Mouse (Mus musculus) cerebellum, adult 9-11 months (tissue): Measurements from ENCODE around the gene Epb41l1.

ENCODE experiments used
- DNase-seq: peaks from one replicate; pipeline ENCODE4 v3.0.0; 2022

Epb41l1 gene

DNA sequence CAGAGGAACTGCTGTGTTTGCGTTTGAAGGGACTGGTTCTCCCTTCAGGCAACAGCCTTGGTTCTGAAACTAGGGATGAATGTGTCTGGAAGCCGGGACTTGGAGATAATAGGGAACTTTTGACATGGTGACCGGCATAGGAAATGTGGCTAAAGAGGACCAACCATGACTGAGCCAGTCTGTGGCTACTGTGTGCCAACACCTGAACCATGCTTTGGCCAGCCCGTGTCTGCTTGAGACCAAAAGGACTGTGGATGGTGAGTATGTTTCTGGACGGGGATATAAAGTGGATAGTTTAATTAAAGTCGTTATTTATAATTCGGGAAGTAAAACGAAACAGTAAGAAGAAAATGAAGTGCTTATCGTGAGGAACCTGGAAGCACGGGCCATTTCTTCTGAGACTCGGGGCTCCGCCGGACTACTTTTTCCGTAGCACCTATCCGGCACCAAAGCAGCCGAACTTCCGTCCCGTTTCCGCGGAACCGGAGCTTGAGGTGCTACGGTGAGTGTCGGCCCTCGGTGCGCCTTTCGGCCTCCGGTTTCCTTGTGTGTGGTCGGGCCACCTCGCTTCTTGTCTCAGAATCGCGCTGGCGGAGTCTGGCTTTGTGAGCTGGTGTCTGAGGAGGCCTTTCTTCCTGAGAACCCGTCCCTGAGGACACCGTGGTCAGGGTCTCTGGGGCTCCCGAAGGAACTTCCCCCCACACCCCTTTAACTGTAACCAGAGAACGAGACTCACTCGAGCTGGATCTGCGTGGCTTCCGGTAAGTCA is 126.6 kb downstream of the Epb41l1 start, which contains the start of gene Aar2:
Aar2 (plus strand) TSS at position 462 of the 769 bp plus-strand sequence.
- peak; percentile 75 for DNase-seq

DNA sequence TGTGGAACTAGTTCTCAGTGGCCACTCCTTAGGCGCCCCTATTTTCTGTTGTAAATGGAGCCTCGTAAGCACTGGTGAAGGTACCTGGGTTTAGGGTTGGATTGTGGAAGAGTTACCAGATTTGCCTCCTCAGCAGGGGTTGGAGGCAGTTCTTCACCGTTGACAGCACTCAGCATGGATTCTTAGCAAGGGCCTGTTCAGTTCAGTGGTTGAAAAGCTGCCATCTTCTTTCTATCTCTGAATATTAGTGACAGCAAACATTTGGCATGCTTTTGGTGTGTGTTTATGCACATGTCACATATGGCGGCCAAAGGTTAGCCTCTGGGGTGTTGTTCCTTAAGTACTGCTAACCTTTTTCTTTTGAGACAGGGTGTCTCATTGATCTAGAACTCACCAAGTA is 131.7 kb downstream of the Epb41l1 start:
- DNase-seq = peak; percentile 39

DNA sequence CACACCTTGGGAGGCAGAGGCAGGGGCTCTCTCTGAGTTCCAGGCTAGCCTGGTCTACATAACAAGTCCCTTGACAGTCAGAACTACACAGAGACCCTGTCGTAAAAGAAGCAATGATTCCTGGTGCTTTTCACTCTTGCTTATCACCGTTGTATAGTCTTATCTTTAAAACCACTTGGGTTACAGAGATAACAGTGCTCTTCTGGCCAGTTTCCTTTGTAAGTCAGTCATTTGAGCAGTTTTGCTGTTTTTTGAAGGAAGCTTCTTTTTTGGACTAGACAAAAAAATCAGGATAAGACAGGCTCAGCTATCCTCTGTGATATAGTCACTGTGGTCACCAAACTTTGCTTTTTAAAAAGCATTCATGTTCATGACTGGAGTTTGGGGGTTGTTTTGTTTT is 141.1 kb downstream of the Epb41l1 start:
- no peak for DNase-seq

DNA sequence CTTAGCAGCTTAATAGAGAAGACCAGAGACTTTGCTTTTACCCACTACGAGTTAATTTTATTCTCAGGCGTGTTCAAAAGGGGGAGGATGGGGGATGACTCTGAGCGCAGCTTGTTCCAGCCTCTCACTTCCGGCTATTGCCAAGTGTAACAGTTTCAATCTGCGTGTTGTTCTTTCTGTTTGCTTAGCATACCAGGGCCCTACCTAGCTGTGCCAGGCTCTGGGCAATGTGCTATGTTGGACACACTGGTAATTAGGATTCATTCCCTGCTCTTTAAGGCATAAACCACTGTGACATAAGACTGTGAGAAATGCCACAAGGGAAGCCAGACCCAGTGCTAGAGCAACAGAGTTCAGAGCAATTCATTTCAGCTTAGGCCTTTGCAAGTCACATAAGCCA is 142.8 kb downstream of the Epb41l1 start:
- no peak for DNase-seq

DNA sequence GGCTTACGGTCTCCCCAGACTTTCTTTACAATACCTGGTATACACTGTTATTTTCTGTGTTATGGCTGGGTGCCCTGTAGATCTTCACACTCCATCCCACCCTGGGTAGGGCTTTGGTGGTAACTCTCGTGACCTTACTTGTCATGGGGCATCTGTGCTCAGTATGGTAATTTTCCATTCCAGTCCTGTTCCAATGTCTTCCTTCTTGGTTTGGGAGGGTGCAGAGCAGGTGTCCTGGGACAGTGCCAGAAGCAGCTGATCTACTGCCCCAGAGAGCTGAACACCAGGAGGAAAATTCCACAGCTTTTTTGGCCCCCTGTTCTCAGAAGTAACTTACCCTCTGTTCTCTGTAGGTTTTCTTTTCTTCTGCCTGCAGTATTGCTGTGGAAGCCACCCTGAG is 145.8 kb downstream of the Epb41l1 start:
- peak; percentile 69 for DNase-seq

DNA sequence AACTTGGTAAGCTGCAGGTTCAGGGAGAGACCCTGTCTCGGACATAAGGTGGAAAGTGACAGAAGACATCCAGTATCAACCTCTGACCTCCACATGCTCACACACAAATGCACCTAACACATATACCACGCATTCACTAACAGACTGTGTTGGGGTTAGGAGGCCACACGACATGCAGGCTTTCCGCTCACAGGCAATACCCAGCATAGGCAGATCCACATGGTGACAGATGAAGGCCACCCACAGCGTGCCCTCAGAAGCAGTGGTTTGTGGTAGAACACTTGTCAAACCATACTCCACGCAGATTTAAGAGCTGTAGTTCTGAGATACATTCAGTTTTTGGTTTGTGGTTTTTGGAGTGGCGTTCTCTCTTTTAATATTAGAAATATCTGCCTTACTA is 147.9 kb downstream of the Epb41l1 start:
- DNase-seq = no peak

DNA sequence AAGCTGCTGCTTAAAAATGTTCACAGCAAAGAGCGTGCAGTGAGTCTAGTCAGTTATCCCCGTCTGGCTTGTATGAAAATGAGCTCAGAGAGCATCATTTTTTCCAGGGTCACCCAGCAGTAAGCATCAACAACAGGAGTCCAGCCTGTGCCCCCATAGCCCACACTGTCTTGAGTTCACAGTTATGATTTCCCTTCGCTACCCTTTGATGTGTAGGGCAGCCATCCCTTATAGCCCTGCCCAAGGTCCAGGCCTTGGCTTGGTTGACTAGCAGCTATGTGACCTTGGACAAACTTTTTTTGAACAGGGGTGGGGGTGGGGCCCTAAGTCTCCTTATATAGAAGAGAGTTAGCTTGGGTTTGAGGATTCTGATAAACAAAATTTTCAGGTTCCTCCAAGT is 148.6 kb downstream of the Epb41l1 start:
- DNase-seq = no peak

DNA sequence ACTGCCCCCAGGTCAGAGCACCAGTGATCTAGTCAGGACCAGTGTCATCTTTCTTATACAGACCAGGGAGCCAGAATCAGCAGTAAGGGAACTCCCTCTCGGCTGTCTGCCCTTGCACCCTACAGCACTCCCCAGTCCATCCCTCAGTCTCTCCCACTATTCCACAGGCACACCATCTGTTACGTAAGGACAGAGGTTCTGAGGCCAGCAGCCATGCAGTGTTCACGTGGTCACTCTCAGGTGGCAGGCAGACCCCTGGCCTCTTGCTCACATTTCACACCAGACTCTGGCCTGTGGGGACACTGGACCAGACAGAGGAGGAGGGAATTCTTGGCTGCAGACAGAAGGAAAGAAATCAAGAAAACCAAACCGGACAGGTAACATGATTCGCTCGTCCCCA is 150.8 kb downstream of the Epb41l1 start:
- DNase-seq = no peak

DNA sequence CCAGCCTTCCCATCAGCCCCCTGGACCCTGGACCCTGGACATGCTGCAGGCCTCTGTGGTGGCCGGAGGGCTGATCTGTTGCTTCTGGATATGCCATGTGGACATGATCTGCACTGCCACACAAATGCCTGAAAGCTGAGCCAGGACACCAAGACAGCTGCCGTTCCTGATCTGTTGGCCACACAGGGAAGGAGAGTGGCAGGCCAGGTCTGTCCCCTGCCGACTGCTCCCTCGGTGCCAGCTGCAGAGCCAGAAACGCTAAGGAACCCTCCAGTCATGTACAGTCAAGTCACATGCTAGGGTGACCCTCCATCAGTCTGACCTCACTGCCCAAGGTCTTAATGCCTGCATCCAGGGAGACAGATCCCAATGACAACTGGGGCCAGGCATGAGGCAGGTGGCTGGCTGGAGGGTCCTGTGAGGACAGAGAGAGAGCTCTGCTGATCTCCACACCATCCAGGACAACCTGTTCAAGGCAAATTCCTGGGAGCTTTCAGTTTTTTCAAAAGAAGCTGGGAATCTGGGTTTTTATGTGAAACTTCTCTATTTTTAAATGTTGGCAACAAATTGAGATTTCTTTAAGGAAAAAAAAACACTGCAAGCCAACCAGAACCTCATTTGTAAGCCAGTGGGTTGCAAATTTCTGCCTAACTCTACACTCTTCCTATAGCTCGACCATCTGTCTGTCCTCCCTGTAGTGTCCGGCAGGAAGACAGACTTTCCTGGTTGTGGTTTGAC is 156.3 kb downstream of the Epb41l1 start:
- no peak for DNase-seq

DNA sequence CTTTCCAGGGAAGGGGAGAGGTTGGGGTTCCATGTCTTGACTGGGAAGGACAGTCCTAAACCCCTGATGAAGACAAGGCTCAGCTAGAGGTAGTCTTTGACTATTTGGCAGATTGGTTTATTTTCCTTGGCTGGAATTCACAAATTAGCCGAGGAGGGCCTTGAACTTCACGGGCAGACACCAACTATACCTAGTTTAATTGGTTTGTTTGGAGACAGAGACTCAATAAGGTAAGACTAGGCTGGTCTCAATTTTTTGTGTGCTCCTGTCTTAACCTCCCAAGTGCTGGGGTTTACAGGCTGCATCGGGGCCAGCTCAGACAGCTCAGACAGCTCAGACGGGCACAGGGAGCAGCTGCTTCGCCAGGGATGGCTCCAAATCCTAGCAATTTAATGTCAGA is 159.8 kb downstream of the Epb41l1 start:
- DNase-seq = no peak

DNA sequence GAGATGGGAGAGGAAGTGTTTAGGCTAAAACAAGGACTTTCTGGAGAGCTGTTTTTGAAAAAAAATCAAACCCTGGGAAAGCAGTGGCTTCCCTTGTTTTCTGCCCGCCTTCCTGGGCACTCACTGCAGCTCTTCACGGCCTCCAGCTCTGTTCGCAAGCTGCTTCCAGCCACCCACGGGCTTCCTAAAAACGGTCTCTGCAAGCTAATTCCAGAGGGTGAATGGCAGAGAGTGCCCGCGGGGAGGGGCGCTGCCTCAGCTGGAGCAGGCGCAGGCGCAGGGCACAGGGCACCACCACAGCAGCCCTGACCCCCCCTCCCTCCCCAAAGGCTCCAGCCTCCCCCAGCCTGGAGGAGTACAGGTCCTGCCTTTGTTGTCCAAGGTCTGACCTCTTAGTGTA is 160.5 kb downstream of the Epb41l1 start:
- DNase-seq = peak; percentile 31

DNA sequence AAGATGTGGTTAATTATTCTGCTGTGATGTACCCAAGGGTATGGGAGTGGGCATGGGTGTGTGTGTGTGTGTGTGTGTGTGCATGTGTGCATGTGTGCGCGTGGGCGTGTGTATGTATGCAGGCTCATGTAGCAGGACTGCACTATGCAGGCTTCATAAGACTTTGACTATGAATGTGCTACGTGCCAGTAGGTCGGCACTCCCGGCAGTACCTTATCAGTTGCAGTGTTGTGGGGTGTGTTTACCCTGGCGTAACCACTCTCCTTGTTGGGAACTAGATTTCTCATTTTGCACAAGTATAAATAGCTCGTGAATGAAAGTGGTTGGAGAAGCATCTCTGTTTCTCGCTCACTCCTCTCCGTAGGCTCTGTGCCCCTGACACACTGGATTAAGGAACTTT is 162.2 kb downstream of the Epb41l1 start:
- DNase-seq = no peak

DNA sequence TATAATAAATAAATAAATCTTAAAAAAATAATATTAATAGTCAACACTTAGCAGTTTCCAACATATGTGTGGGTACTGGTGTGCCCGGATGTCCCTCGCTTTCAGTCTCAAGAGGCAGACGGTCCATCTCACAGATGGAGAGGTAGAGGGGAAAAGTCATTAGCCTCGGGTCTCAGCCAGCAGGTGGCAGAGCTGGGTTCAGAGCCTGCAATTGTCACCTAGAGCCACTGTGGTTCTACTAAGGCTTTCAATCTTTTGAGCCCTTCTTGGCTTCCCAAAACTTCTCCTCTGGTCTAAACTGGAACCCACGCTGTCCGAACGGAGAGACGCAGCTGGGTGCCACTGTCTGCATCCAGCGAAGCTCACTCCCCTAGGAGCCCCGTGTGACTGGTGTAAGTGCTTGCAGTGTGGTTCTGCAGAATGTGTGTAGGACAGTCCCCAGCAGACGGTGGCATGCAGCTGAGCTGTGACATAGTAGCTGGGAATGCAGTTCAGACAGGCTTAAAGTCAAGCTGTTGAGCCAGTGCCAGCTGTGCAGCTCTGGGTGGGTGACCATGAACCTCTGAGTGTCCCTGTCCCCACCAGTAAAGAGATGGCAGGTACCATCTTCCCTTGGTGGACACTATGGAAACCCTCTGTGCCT is 163.6 kb downstream of the Epb41l1 start:
- peak; percentile 37 for DNase-seq

DNA sequence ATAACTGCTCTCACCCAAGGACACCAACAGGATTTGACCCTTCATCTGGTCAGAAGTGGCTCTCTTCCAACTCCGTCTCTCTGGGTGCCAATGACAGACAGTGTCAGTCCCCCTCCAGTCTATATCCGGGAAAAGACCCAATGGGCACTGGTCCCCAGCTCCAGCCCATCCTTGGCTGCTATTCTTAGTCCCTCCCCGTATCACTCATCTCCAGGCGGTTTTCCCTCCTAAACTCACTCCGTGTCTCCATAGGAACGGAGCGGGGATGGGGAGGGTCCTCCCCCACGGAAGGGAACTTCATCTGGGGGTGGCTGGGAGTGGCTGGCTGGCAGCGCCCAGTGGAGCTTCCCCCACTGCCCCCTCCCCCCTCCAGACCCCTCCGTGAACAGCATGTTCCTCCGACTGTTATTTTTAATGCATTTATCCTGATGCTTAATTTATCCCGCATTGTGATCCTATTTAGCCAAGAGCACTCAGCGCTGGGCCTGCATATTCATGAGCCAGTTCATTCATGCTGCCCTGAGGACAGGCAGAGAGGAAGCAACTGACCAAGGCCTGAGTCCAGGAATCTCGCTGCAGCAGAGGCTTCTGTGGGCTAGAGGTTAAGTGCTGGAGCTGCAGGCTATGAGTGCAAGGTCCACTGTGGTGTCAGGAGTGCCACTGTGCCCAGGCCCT is 164.2 kb downstream of the Epb41l1 start:
- peak; percentile 30 for DNase-seq

DNA sequence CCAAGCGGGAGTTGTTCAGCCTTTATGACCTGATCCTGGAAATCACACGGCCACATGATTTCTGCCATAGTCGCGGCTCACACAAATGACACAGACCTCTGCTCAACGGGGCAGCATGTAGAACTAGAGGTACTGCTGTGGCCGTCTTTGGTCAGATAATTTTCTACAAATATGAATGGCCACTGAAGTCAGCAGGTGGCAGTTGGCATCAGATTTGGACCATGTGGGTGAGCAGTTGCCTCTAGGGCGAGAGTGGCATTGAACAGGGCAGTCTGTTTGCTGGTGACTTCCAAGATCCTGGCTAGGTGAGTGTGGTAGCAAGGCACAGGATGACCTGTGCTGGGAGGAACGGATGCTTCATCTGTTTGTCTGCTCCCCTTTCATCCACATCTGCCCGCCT is 168.8 kb downstream of the Epb41l1 start:
- DNase-seq = peak; percentile 47
